ENCODE assay signal across 11 mouse cellular contexts in genomic region chr5:115018270-115018669, GRCm38 (mm10). TPM values are rescaled to one million over a fixed set of nuclear protein-coding genes. Genes with fewer than 3 reads are reported as not detected.
DNase-seq lines count a peak whose midpoint lies in the region; ATAC-seq and TF ChIP-seq lines count a peak whose summit lies in the region.
"Had no signal": no experiment of that assay in that cellular context is flagged by ENCODE, and none has a peak within 500 bp of the region (broad histone marks: within the 10 kb centered on the region; RNA-seq: fewer than 3 reads in every experiment).

No protein-coding gene starts in this region.

- H3K36me3 ChIP-seq in heart, embryonic 16.5 days (ENCODE audit: control insufficient read depth, insufficient read depth), result no peaks in the 10 kb centered on the region
- H3K36me3 ChIP-seq in MEL (ENCODE audit: control insufficient read depth in 1 of 2, insufficient read depth in 2 of 2, low read length in 2 of 2), result peaks cover 0 to 49% of the 10 kb centered on the region in 2 experiments; a peak in 2 of 4 replicates
- H3K36me3 ChIP-seq: hindbrain, embryonic 15.5 days had no signal

- no peak for TF ChIP-seq RAD21 in MEL (IDR thresholded peaks at IDR 0.05; ENCODE audit: low read depth, low read length)

- WGBS in heart, embryonic 16.5 days, result 14% methylated on average over 2 of the region's 2 CpGs

- H3K9me3 ChIP-seq in heart, embryonic 16.5 days (replicated peaks; ENCODE audit: control insufficient read depth, low read length), result no peaks in the 10 kb centered on the region
- no peaks in the 10 kb centered on the region for H3K9me3 ChIP-seq in MEL (replicated peaks; ENCODE audit: insufficient read depth, low read length)
- H3K9me3 ChIP-seq: hindbrain, embryonic 15.5 days had no signal

- peaks cover 40% of the 10 kb centered on the region for H3K4me1 ChIP-seq in heart, embryonic 16.5 days (ENCODE audit: control insufficient read depth, insufficient read depth, low read length)
- peaks cover 16 to 30% of the 10 kb centered on the region in 2 experiments for H3K4me1 ChIP-seq in MEL (ENCODE audit: control insufficient read depth in 1 of 2, insufficient read depth in 2 of 2, low read length in 2 of 2)

- TF ChIP-seq EP300 in MEL (IDR thresholded peaks at IDR 0.05; ENCODE audit: low read depth in 1 of 2, low read length in 2 of 2), result peak; percentile 77 to 79

- H3K9ac ChIP-seq in heart, embryonic 16.5 days (ENCODE audit: low read length), result peak overlapping the region; percentile 8; the same call in 1 of the 2 replicates
- peak overlapping the region; percentile 31 for H3K9ac ChIP-seq in MEL (ENCODE audit: control insufficient read depth, low read depth, low read length, poor library complexity, severe bottlenecking)
- H3K9ac ChIP-seq: hindbrain, embryonic 15.5 days had no signal

- no peak overlapping the region for H3K27ac ChIP-seq in heart, embryonic 16.5 days (ENCODE audit: low read length)
- H3K27ac ChIP-seq in MEL (ENCODE audit: control insufficient read depth, low read depth, low read length), result peak overlapping the region; percentile 84
- H3K27ac ChIP-seq: hindbrain, embryonic 15.5 days; layer of hippocampus, adult 2 months had no signal

- peak overlapping the region; percentile 16; the same call in 1 of the 2 replicates for H3K4me2 ChIP-seq in heart, embryonic 16.5 days (ENCODE audit: low read depth, low read length)
- H3K4me2 ChIP-seq: hindbrain, embryonic 15.5 days had no signal

- peak; percentile 55; the same call in 1 of the 2 replicates for ATAC-seq in heart, embryonic 16.5 days (replicated peaks; ENCODE audit: extremely low read depth, insufficient read depth, low FRiP score)
- peak; percentile 52; the same call in 1 of the 2 replicates for ATAC-seq in granulocyte monocyte progenitor cell, adult 5-6 weeks (replicated peaks; ENCODE audit: poor library complexity, severe bottlenecking)

- peaks cover 84% of the 10 kb centered on the region for H3K79me2 ChIP-seq in MEL (ENCODE audit: control insufficient read depth, insufficient read depth, low read length, poor library complexity)

- TF ChIP-seq POLR2A in MEL (IDR thresholded peaks at IDR 0.05; ENCODE audit: control insufficient read depth in 1 of 2, insufficient read depth in 1 of 2, low read depth in 1 of 2, low read length in 2 of 2, poor library complexity in 1 of 2), result no peak

- no peak overlapping the region; the same call in 1 of the 2 replicates for H3K4me3 ChIP-seq in heart, embryonic 16.5 days (ENCODE audit: low read length)
- H3K4me3 ChIP-seq in MEL (ENCODE audit: control insufficient read depth in 1 of 2, insufficient read depth in 1 of 2, low read depth in 2 of 2, low read length in 2 of 2), result peak overlapping the region; percentile 6 to 15; a peak in 2 of 4 replicates
- H3K4me3 ChIP-seq: hindbrain, embryonic 15.5 days; layer of hippocampus, adult 2 months had no signal

- H3K27me3 ChIP-seq in heart, embryonic 16.5 days (ENCODE audit: control insufficient read depth, insufficient read depth, low read length), result no peaks in the 10 kb centered on the region
- no peaks in the 10 kb centered on the region for H3K27me3 ChIP-seq in MEL (ENCODE audit: control insufficient read depth in 1 of 2, insufficient read depth in 2 of 2, low read length in 2 of 2)
- H3K27me3 ChIP-seq: hindbrain, embryonic 15.5 days had no signal

- no peak for TF ChIP-seq CTCF in MEL (IDR thresholded peaks at IDR 0.05 in 2 of 3, conservative IDR thresholded peaks at IDR 0.05 in 1 of 3; ENCODE audit: control insufficient read depth in 1 of 3, insufficient read depth in 1 of 3, low read depth in 2 of 3, low read length in 3 of 3, poor library complexity in 1 of 3, severe bottlenecking in 1 of 3)

- DNase-seq in heart, adult 8-10 months (ENCODE audit: low spot score), result no peak
- peak; percentile 70 for DNase-seq in MEL (ENCODE audit: low read depth, low spot score)
- DNase-seq in lung, postnatal 14 days, result peak; percentile 24
- no peak for DNase-seq in thymus, adult 18-20 months
- no peak for DNase-seq in adrenal gland, postnatal 4 days (ENCODE audit: low spot score in 2 of 2)
- no peak for DNase-seq in left cerebral cortex, adult 9 months (ENCODE audit: low spot score in 2 of 2)
- DNase-seq: cerebellum, adult 11-12 months had no signal

TF ChIP-seq in MEL, 35 proteins besides CTCF, POLR2A, EP300 and RAD21:
- TF ChIP-seq MEF2A (IDR thresholded peaks at IDR 0.05; ENCODE audit: extremely low read depth, insufficient replicate concordance, low read depth, low read length, poor library complexity, severe bottlenecking), result no peak
- no peak for TF ChIP-seq MAFK (IDR thresholded peaks at IDR 0.05; ENCODE audit: borderline replicate concordance, low read depth, low read length)
- TF ChIP-seq USF2 (IDR thresholded peaks at IDR 0.05; ENCODE audit: borderline replicate concordance in 1 of 2, insufficient read depth in 1 of 2, low read depth in 1 of 2, low read length in 2 of 2), result no peak
- no peak for TF ChIP-seq ZMIZ1 (IDR thresholded peaks at IDR 0.05; ENCODE audit: low read depth, low read length)
- TF ChIP-seq MYC (IDR thresholded peaks at IDR 0.05; ENCODE audit: low read depth, low read length), result 0 out of 2 replicates have a peak, but pooled peaks have one; percentile 48
- peak; percentile 92 for TF ChIP-seq SIN3A (IDR thresholded peaks at IDR 0.05; ENCODE audit: low read length)
- peak; percentile 54; the same call in 1 of the 2 replicates for TF ChIP-seq RCOR1 (IDR thresholded peaks at IDR 0.05; ENCODE audit: low read depth, low read length)
- TF ChIP-seq GATA1 (IDR thresholded peaks at IDR 0.05; ENCODE audit: low read depth, low read length), result peak; percentile 88
- TF ChIP-seq TCF12 (IDR thresholded peaks at IDR 0.05; ENCODE audit: low read depth, low read length), result 0 out of 2 replicates have a peak, but pooled peaks have one; percentile 39
- no peak for TF ChIP-seq CHD2 (IDR thresholded peaks at IDR 0.05; ENCODE audit: low read length)
- peak; percentile 46 for TF ChIP-seq TAL1 (IDR thresholded peaks at IDR 0.05; ENCODE audit: low read length)
- TF ChIP-seq ETS1 (IDR thresholded peaks at IDR 0.05; ENCODE audit: low read depth, low read length), result peak; percentile 73
- TF ChIP-seq NELFE (IDR thresholded peaks at IDR 0.05; ENCODE audit: low read depth, low read length), result no peak
- peak; percentile 95 for TF ChIP-seq MXI1 (IDR thresholded peaks at IDR 0.05; ENCODE audit: low read depth, low read length)
- no peak for TF ChIP-seq POLR2AphosphoS2 (IDR thresholded peaks at IDR 0.05; ENCODE audit: low read length)
- TF ChIP-seq ZC3H11A (IDR thresholded peaks at IDR 0.05; ENCODE audit: low read depth, low read length), result no peak

RNA-seq across cellular contexts. Expression of gene Sppl3, which starts 7.3 kb away (rescaled TPM):
- 6.8 and 7.3 TPM in 2 replicates for polyA plus RNA-seq in heart, embryonic 16.5 days (2015; fragmentation: Nextera tagmentation; extraction: Ambion mirVana)
- 10 to 100 TPM; 26.3 to 31.9 (median 29.0) TPM for total RNA-seq in heart, adult 8-10 months (2022)
- total RNA-seq in MEL (2012; rRNA removed), result 25.8 and 29.5 TPM in 2 replicates
- polyA plus RNA-seq in MEL (2012; ENCODE audit: insufficient read depth in 1 of 2, insufficient read length in 2 of 2, low read depth in 1 of 2, low replicate concordance in 2 of 2, missing spikeins in 1 of 2), result 10 to 100 TPM in 1 of 2 experiments, not detected in 1; 50.9 TPM
- 42.8 and 43.9 TPM in 2 replicates for total RNA-seq in granulocyte monocyte progenitor cell, adult 5-6 weeks (2014; fragmentation: Nextera tagmentation)
- total RNA-seq in granulocyte monocyte progenitor cell, adult 5-6 weeks (2017), result 21.7 and 26.5 TPM in 2 replicates
- 10 to 100 TPM; 91.7 to 92.3 TPM for total RNA-seq in adrenal gland, postnatal 4 days (2021)

RNA-seq across cellular contexts. Expression of gene Hnf1a, which starts 47.4 kb away (rescaled TPM):
- polyA plus RNA-seq in heart, embryonic 16.5 days (2015; fragmentation: Nextera tagmentation; extraction: Ambion mirVana), result 0.22 and 0.46 TPM in 2 replicates
- total RNA-seq in heart, adult 8-10 months (2022), result not detected
- total RNA-seq in MEL (2012; rRNA removed), result 0.08 TPM in 1 of 2 replicates, not detected in the other
- under 1 TPM in 1 of 2 experiments, not detected in 1; 0.28 TPM for polyA plus RNA-seq in MEL (2012; ENCODE audit: insufficient read depth in 1 of 2, insufficient read length in 2 of 2, low read depth in 1 of 2, low replicate concordance in 2 of 2, missing spikeins in 1 of 2)
- not detected in 2 replicates for total RNA-seq in granulocyte monocyte progenitor cell, adult 5-6 weeks (2014; fragmentation: Nextera tagmentation)
- not detected in 2 replicates for total RNA-seq in granulocyte monocyte progenitor cell, adult 5-6 weeks (2017)
- total RNA-seq in adrenal gland, postnatal 4 days (2021), result 1 to 10 TPM; 1.8 to 4.4 TPM
- total RNA-seq: layer of hippocampus, adult 2 months had no signal

Comparison
In these comparisons a context has a peak if more than half of its experiments do, and no peak if none do; other contexts are left out.
1. DNase-seq: peak in MEL (single experiment) and lung, postnatal 14 days (single experiment); none in heart, adult 8-10 months (single experiment), thymus, adult 18-20 months (0 of 2), adrenal gland, postnatal 4 days (0 of 2) and left cerebral cortex, adult 9 months (0 of 2).